Mouse (Mus musculus): ENCODE results near the gene Havcr2.

- TF ChIP-seq CTCF (IDR thresholded peaks at IDR 0.05; ENCODE audit: control insufficient read depth, insufficient read depth, insufficient read length) = no peak
- TF ChIP-seq MAX (IDR thresholded peaks at IDR 0.05) = no peak
- no peak for TF ChIP-seq CEBPB (IDR thresholded peaks at IDR 0.05; ENCODE audit: low read depth)
- no peak for TF ChIP-seq MYOD1 (IDR thresholded peaks at IDR 0.05; ENCODE audit: control insufficient read depth, insufficient read length, low read depth)
Observed at GRCm38 (mm10) chr11:46474220-46474619, 19.5 kb downstream of the Havcr2 start.

Measured in C2C12 (cell line).